Comparison of ENCODE assay signal across 8 mouse cellular contexts in genomic region chr8:119558603-119559401, GRCm38 (mm10). TPM values are rescaled to one million over a fixed set of nuclear protein-coding genes. Genes with fewer than 3 reads are reported as not detected.
DNase-seq lines count a peak whose midpoint lies in the region; ATAC-seq and TF ChIP-seq lines count a peak whose summit lies in the region.

Mbtps1 (minus strand) TSS chr8:119558735.

- no peaks in the 10 kb centered on the region for H3K27me3 ChIP-seq in Patski
- H3K27me3 ChIP-seq in hindbrain, embryonic 14.5 days (ENCODE audit: control insufficient read depth, insufficient read depth, low read length) = no peaks in the 10 kb centered on the region

- H3K9me3 ChIP-seq in hindbrain, embryonic 14.5 days (ENCODE audit: control insufficient read depth, low read length) = no peaks in the 10 kb centered on the region

- in situ Hi-C loops in Patski (cut with MboI; ENCODE audit: low pct_unique_long_range_greater_than_20kb) = no loop called here

- ATAC-seq in Patski = peak; percentile 80
- ATAC-seq in hindbrain, embryonic 14.5 days (ENCODE audit: low FRiP score) = peak; percentile 95

- no peak for TF ChIP-seq CTCF in Patski (IDR thresholded peaks at IDR 0.05)

- H3K4me2 ChIP-seq in hindbrain, embryonic 14.5 days (replicated peaks) = peak within 1 kb of the TSS; percentile 69

- CTCF ChIA-PET in Patski (lab: Charles Lee) = interaction anchor here (1.1 to 1.2 kb wide), 2 partner anchors 20 to 137 kb away, joined by 3 read pairs; no protein-coding TSS in a partner anchor

- 9% methylated on average over 46 of the region's 63 CpGs for WGBS in hindbrain, embryonic 14.5 days

- H3K27ac ChIP-seq in hindbrain, embryonic 14.5 days = peak within 1 kb of the TSS; percentile 96

- peak within 1 kb of the TSS; percentile 87 for H3K9ac ChIP-seq in hindbrain, embryonic 14.5 days

- peaks cover 33% of the 10 kb centered on the region for H3K36me3 ChIP-seq in hindbrain, embryonic 14.5 days (replicated peaks; ENCODE audit: control insufficient read depth, insufficient read depth)

- DNase-seq in Patski (ENCODE audit: low read depth, low spot score) = peak; percentile 79
- DNase-seq in cerebellum, postnatal 14 days = peak; percentile 98 to 99
- peak; percentile 91 to 95 for DNase-seq in frontal cortex, postnatal 25 days (ENCODE audit: low spot score in 2 of 2)
- peak; percentile 99 for DNase-seq in hindbrain, embryonic 14.5 days (ENCODE audit: low spot score)
- peak; percentile 98 to 99 for DNase-seq in layer of hippocampus, postnatal 36 days
- peak; percentile 96 for DNase-seq in lung, postnatal 36 days
- peak; percentile 99 for DNase-seq in retina, postnatal 1 day
- peak; percentile 97 to 99 for DNase-seq in urinary bladder, adult 18-20 months (ENCODE audit: low spot score in 2 of 2)

- POLR2A ChIA-PET in Patski (lab: Charles Lee) = interaction anchor here (0.7 to 2.2 kb wide), 2 partner anchors 10 to 51 kb away, joined by 3 to 8 read pairs; no protein-coding TSS in a partner anchor

- peak within 1 kb of the TSS; percentile 87 for H3K4me3 ChIP-seq in hindbrain, embryonic 14.5 days (replicated peaks; ENCODE audit: low read length)

- peaks cover 13% of the 10 kb centered on the region for H3K4me1 ChIP-seq in hindbrain, embryonic 14.5 days (replicated peaks; ENCODE audit: control insufficient read depth, insufficient read depth, low read length)

RNA-seq across cellular contexts. Expression of gene Mbtps1, which starts in this region (rescaled TPM):
- 144 TPM for polyA plus RNA-seq in Patski (2021)
- polyA plus RNA-seq in hindbrain, embryonic 14.5 days (2014; fragmentation: Nextera tagmentation; extraction: Ambion mirVana) = 50.9 and 51.1 TPM in 2 replicates
- 10 to 100 TPM; 70.3 to 74.6 TPM for total RNA-seq in layer of hippocampus, postnatal 36 days (2021)

Comparison
In these comparisons a context has a peak if more than half of its experiments do, and no peak if none do; other contexts are left out.
1. Peak in every context shown above with its lines: DNase-seq, ATAC-seq, H3K4me3 ChIP-seq and H3K27ac ChIP-seq.